In the genomic region with DNA sequence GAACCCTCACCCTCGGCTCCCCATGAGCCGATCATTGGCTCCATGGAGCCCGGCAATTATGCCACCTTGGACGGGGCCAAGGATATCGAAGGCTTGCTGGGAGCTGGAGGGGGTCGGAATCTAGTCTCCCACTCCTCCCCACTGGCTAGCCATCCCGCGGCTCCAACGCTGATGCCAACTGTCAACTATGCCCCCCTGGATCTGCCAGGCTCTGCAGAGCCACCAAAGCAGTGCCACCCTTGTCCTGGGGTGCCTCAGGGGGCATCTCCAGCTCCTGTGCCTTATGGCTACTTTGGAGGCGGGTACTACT, we compare ENCODE assay signal across 11 mouse cellular contexts. TPM values are rescaled to one million over a fixed set of nuclear protein-coding genes. Genes with fewer than 3 reads are reported as not detected.
DNase-seq lines count a peak whose midpoint lies in the region; ATAC-seq and TF ChIP-seq lines count a peak whose summit lies in the region.
"Had no signal": no experiment of that assay in that cellular context is flagged by ENCODE, and none has a peak within 500 bp of the region (broad histone marks: within the 10 kb centered on the region; RNA-seq: fewer than 3 reads in every experiment).

No protein-coding gene starts in this region.

- H3K4me3 ChIP-seq in heart, embryonic 15.5 days, result peak overlapping the region; percentile 24; the same call in 1 of the 2 replicates
- H3K4me3 ChIP-seq in midbrain, embryonic 12.5 days, result 0 out of 2 replicates have a peak overlapping the region, but pooled peaks have one; percentile 10
- no peak overlapping the region for H3K4me3 ChIP-seq in midbrain, embryonic 10.5 days
- H3K4me3 ChIP-seq in intestine, postnatal 0 days (ENCODE audit: low read depth, low read length), result peak overlapping the region; percentile 23
- peak overlapping the region; percentile 19 for H3K4me3 ChIP-seq in stomach, embryonic 15.5 days (replicated peaks)

- intact Hi-C loops in heart, postnatal 10 days (cut with DNase I), result no loop called here
- intact Hi-C loops in left cerebral cortex, postnatal 36 days (cut with DNase I), result no loop called here

- H3K4me2 ChIP-seq in heart, embryonic 15.5 days, result peak overlapping the region; percentile 33
- peak overlapping the region; percentile 14 for H3K4me2 ChIP-seq in midbrain, embryonic 12.5 days (replicated peaks)
- H3K4me2 ChIP-seq in intestine, postnatal 0 days (replicated peaks; ENCODE audit: low read depth), result peak overlapping the region; percentile 32; the same call in 1 of the 2 replicates
- H3K4me2 ChIP-seq in stomach, embryonic 15.5 days, result peak overlapping the region; percentile 39

- H3K4me1 ChIP-seq in heart, embryonic 15.5 days (replicated peaks), result 0 out of 2 replicates have a peak, but pooled peaks cover 9% of the 10 kb centered on the region
- H3K4me1 ChIP-seq in midbrain, embryonic 12.5 days, result peaks cover 12% of the 10 kb centered on the region; the same call in 1 of the 2 replicates
- H3K4me1 ChIP-seq in midbrain, embryonic 10.5 days, result peaks cover 9% of the 10 kb centered on the region
- H3K4me1 ChIP-seq in intestine, postnatal 0 days (replicated peaks; ENCODE audit: control insufficient read depth, insufficient read depth, low read length), result no peaks in the 10 kb centered on the region
- H3K4me1 ChIP-seq in stomach, embryonic 15.5 days, result peaks cover 9% of the 10 kb centered on the region

- no peak overlapping the region for H3K27ac ChIP-seq in heart, embryonic 15.5 days
- H3K27ac ChIP-seq in midbrain, embryonic 12.5 days (replicated peaks), result no peak overlapping the region
- H3K27ac ChIP-seq in midbrain, embryonic 10.5 days (replicated peaks), result no peak overlapping the region
- no peak overlapping the region for H3K27ac ChIP-seq in intestine, postnatal 0 days (ENCODE audit: low read depth, low read length)
- H3K27ac ChIP-seq in stomach, embryonic 15.5 days, result no peak overlapping the region

- WGBS in heart, embryonic 15.5 days, result 3% methylated on average over 10 of the region's 10 CpGs
- WGBS in midbrain, embryonic 12.5 days, result 2% methylated on average over 10 of the region's 10 CpGs
- WGBS in midbrain, embryonic 10.5 days, result 2% methylated on average over 10 of the region's 10 CpGs
- 1% methylated on average over 10 of the region's 10 CpGs for WGBS in intestine, postnatal 0 days
- 1% methylated on average over 10 of the region's 10 CpGs for WGBS in stomach, embryonic 15.5 days

- no peak for ATAC-seq in heart, embryonic 15.5 days (replicated peaks; ENCODE audit: insufficient number of reproducible peaks, insufficient read depth, low FRiP score, low read depth)
- no peak for ATAC-seq in midbrain, embryonic 12.5 days (ENCODE audit: low FRiP score, low read depth)
- no peak for ATAC-seq in intestine, postnatal 0 days
- no peak for ATAC-seq in stomach, embryonic 15.5 days (ENCODE audit: insufficient read depth, low FRiP score, low read depth)

- H3K27me3 ChIP-seq in heart, embryonic 15.5 days, result peaks cover 100% of the 10 kb centered on the region
- H3K27me3 ChIP-seq in midbrain, embryonic 12.5 days, result peaks cover 98% of the 10 kb centered on the region
- peaks cover 100% of the 10 kb centered on the region for H3K27me3 ChIP-seq in midbrain, embryonic 10.5 days (ENCODE audit: low read depth, poor library complexity, severe bottlenecking)
- H3K27me3 ChIP-seq in intestine, postnatal 0 days (replicated peaks; ENCODE audit: control insufficient read depth, insufficient read depth, low read length), result peaks cover 98% of the 10 kb centered on the region
- H3K27me3 ChIP-seq in stomach, embryonic 15.5 days (replicated peaks), result peaks cover 98% of the 10 kb centered on the region

- no peaks in the 10 kb centered on the region for H3K36me3 ChIP-seq in heart, embryonic 15.5 days
- no peaks in the 10 kb centered on the region for H3K36me3 ChIP-seq in midbrain, embryonic 12.5 days
- no peaks in the 10 kb centered on the region for H3K36me3 ChIP-seq in midbrain, embryonic 10.5 days
- H3K36me3 ChIP-seq in intestine, postnatal 0 days (ENCODE audit: control insufficient read depth, insufficient read depth), result no peaks in the 10 kb centered on the region
- no peaks in the 10 kb centered on the region for H3K36me3 ChIP-seq in stomach, embryonic 15.5 days

- H3K9me3 ChIP-seq in heart, embryonic 15.5 days (replicated peaks), result no peaks in the 10 kb centered on the region
- H3K9me3 ChIP-seq in midbrain, embryonic 12.5 days, result no peaks in the 10 kb centered on the region
- no peaks in the 10 kb centered on the region for H3K9me3 ChIP-seq in midbrain, embryonic 10.5 days (replicated peaks)
- H3K9me3 ChIP-seq in intestine, postnatal 0 days (ENCODE audit: control insufficient read depth), result no peaks in the 10 kb centered on the region
- H3K9me3 ChIP-seq in stomach, embryonic 15.5 days, result no peaks in the 10 kb centered on the region

- H3K9ac ChIP-seq in heart, embryonic 15.5 days, result no peak overlapping the region
- no peak overlapping the region for H3K9ac ChIP-seq in midbrain, embryonic 12.5 days (replicated peaks)
- no peak overlapping the region for H3K9ac ChIP-seq in intestine, postnatal 0 days (ENCODE audit: low read depth, low read length)
- H3K9ac ChIP-seq in stomach, embryonic 15.5 days, result no peak overlapping the region

- TF ChIP-seq CTCF in intestine, postnatal 0 days (IDR thresholded peaks at IDR 0.05; ENCODE audit: low read depth), result no peak

- DNase-seq in heart, postnatal 10 days, result no peak
- DNase-seq in midbrain, embryonic 10.5 days (ENCODE audit: low spot score), result no peak
- DNase-seq in left cerebral cortex, postnatal 36 days (ENCODE audit: low spot score in 2 of 2), result no peak
- no peak for DNase-seq in thymus, postnatal 25 days
- DNase-seq: cerebellum, adult 9-10 months; kidney, adult 11 months had no signal

RNA-seq across cellular contexts. Expression of a gene that starts 0.2 kb away (rescaled TPM):
- not detected in 2 replicates for polyA plus RNA-seq in heart, embryonic 15.5 days (2015; fragmentation: Nextera tagmentation; extraction: Ambion mirVana)
- not detected for total RNA-seq in heart, postnatal 10 days (2021)
- not detected in 2 replicates for polyA plus RNA-seq in midbrain, embryonic 12.5 days (2016; fragmentation: Nextera tagmentation; extraction: Ambion mirVana)
- not detected in 2 replicates for polyA plus RNA-seq in midbrain, embryonic 10.5 days (2016; fragmentation: Nextera tagmentation; extraction: Ambion mirVana)
- polyA plus RNA-seq in intestine, postnatal 0 days (2015; fragmentation: Nextera tagmentation; extraction: Ambion mirVana), result not detected in 2 replicates
- 0.05 TPM in 1 of 2 replicates, not detected in the other for polyA plus RNA-seq in stomach, embryonic 15.5 days (2015; fragmentation: Nextera tagmentation; extraction: Ambion mirVana)
- not detected for total RNA-seq in left cerebral cortex, postnatal 36 days (2021)
- total RNA-seq: left cerebral cortex, postnatal 25 days had no signal
